In the genomic region with DNA sequence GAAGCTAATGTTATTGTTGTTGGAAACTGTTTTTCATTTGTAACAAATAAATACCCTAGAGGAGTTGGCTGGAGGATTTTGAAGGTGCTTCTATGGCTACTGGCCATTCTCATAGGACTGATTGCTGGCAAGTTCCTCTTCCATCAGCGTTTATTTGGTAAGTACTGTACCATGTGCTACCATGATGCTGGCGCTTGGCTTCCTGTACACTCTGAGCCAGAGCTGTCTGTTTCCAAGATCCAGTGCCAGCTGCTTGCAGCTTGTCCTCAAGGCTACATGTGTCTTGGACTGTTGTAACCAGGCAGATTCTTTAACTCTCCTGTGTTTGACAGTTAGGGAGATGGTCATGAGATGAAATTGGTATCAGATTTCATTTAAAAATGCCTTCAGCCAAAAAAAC, we compare ENCODE assay signal across 25 mouse cellular contexts. TPM values are rescaled to one million over a fixed set of nuclear protein-coding genes. Genes with fewer than 3 reads are reported as not detected.
"Had no signal": no experiment of that assay in that cellular context is flagged by ENCODE, and none has a peak within 500 bp of the region (broad histone marks: within the 10 kb centered on the region; RNA-seq: fewer than 3 reads in every experiment).

No protein-coding gene starts in this region.

- H3K27ac ChIP-seq: limb, embryonic 10.5 days; limb, embryonic 13.5 days; liver, embryonic 12.5 days; liver, embryonic 15.5 days; lung, embryonic 15.5 days; macrophage; midbrain, embryonic 10.5 days; neural tube, embryonic 12.5 days; neural tube, embryonic 15.5 days; stomach, postnatal 0 days had no signal

- H3K4me3 ChIP-seq: limb, embryonic 10.5 days; limb, embryonic 13.5 days; liver, embryonic 12.5 days; liver, embryonic 15.5 days; lung, embryonic 15.5 days; midbrain, embryonic 10.5 days; neural tube, embryonic 12.5 days; neural tube, embryonic 15.5 days had no signal

- H3K36me3 ChIP-seq: limb, embryonic 10.5 days; limb, embryonic 13.5 days; liver, embryonic 12.5 days; liver, embryonic 15.5 days; lung, embryonic 15.5 days; midbrain, embryonic 10.5 days; neural tube, embryonic 12.5 days; neural tube, embryonic 15.5 days had no signal

- DNase-seq: kidney, adult 18-20 months; kidney, adult 9 months; kidney, postnatal 10 days; kidney, postnatal 36 days; liver; lung, adult 18-20 months; lung, postnatal 14 days; midbrain, embryonic 14.5 days; right cerebral cortex, adult 18-20 months; right cerebral cortex, postnatal 14 days; right cerebral cortex, postnatal 4 days; thymus, adult 2 months; thymus, postnatal 14 days; thymus, postnatal 4 days had no signal

- H3K27me3 ChIP-seq: limb, embryonic 13.5 days; liver, embryonic 12.5 days; liver, embryonic 15.5 days; lung, embryonic 15.5 days; neural tube, embryonic 12.5 days; neural tube, embryonic 15.5 days had no signal

- ATAC-seq: liver, embryonic 12.5 days had no signal

- H3K4me2 ChIP-seq: limb, embryonic 13.5 days; liver, embryonic 12.5 days; liver, embryonic 15.5 days; lung, embryonic 15.5 days; neural tube, embryonic 12.5 days; neural tube, embryonic 15.5 days had no signal

- H3K9me3 ChIP-seq: limb, embryonic 10.5 days; limb, embryonic 13.5 days; liver, embryonic 12.5 days; liver, embryonic 15.5 days; lung, embryonic 15.5 days; midbrain, embryonic 10.5 days; neural tube, embryonic 12.5 days; neural tube, embryonic 15.5 days had no signal

- H3K9ac ChIP-seq: limb, embryonic 13.5 days; liver, embryonic 12.5 days; liver, embryonic 15.5 days; lung, embryonic 15.5 days; neural tube, embryonic 12.5 days; neural tube, embryonic 15.5 days had no signal

- H3K4me1 ChIP-seq: limb, embryonic 10.5 days; limb, embryonic 13.5 days; liver, embryonic 12.5 days; liver, embryonic 15.5 days; lung, embryonic 15.5 days; midbrain, embryonic 10.5 days; neural tube, embryonic 12.5 days; neural tube, embryonic 15.5 days had no signal

RNA-seq across cellular contexts. Expression of gene Tmem117, which starts 9.2 kb away (rescaled TPM):
- total RNA-seq: megakaryocyte, adult 5-6 weeks had no signal
- polyA plus RNA-seq: liver, embryonic 12.5 days had no signal
